Mouse (Mus musculus) C2C12 (cell line): ENCODE data around the gene Wdr59.

ENCODE experiments used
- CTCF ChIP-seq: IDR thresholded peaks from one replicate; pipeline ENCODE4 v1.5.1; 2011; ENCODE audit not compliant: control insufficient read depth, insufficient read depth, insufficient read length
- MYOD1 ChIP-seq: IDR thresholded peaks from one replicate; pipeline ENCODE4 v1.6.1; 2011; ENCODE audit warnings: low read depth; ENCODE audit not compliant: control insufficient read depth, insufficient read length
- MYOG ChIP-seq: IDR thresholded peaks from one replicate; pipeline ENCODE4 v1.6.1; 2011; ENCODE audit not compliant: control insufficient read depth, insufficient read length; ENCODE audit errors: extremely low read depth

- no peak for TF ChIP-seq CTCF
- no peak for TF ChIP-seq MYOD1
- no peak for TF ChIP-seq MYOG
These were observed 97.2 kb downstream of the Wdr59 start for GRCm38 (mm10) chr8:111424646-111425045.
